Mouse (Mus musculus): Measurements from ENCODE around the gene BC017158.

BC017158 gene

GRCm38 (mm10) chr7:128307851-128308250 is 9.9 kb upstream of the BC017158 start:
- DNase-seq, result no peak

GRCm38 (mm10) chr7:128304907-128305306 is 6.9 kb upstream of the BC017158 start:
- DNase-seq, result peak; percentile 29 to 30

- DNase-seq, result no peak
Measured at GRCm38 (mm10) chr7:128304198-128304597, 6.2 kb upstream of the BC017158 start.

GRCm38 (mm10) chr7:128302151-128302550 is 4.2 kb upstream of the BC017158 start:
- no peak for DNase-seq

GRCm38 (mm10) chr7:128300952-128301351 is 3.0 kb upstream of the BC017158 start:
- DNase-seq, result no peak

GRCm38 (mm10) chr7:128298481-128299342 is 742 bp upstream of the BC017158 start:
- DNase-seq, result no peak

- no peak for DNase-seq
Measured at GRCm38 (mm10) chr7:128297291-128297616, 716 bp downstream of the BC017158 start.

- DNase-seq, result no peak
Measured at GRCm38 (mm10) chr7:128296514-128296913, 1.5 kb downstream of the BC017158 start.

GRCm38 (mm10) chr7:128294785-128295184 is 3.2 kb downstream of the BC017158 start:
- no peak for DNase-seq

- DNase-seq, result no peak
Measured at GRCm38 (mm10) chr7:128288923-128289544, 8.9 kb downstream of the BC017158 start.

- no peak for DNase-seq
Measured at GRCm38 (mm10) chr7:128285060-128285459, 12.9 kb downstream of the BC017158 start.

GRCm38 (mm10) chr7:128284047-128284446 is 13.9 kb downstream of the BC017158 start:
- DNase-seq, result no peak

- no peak for DNase-seq
Measured at GRCm38 (mm10) chr7:128282532-128283244, 15.3 kb downstream of the BC017158 start.

GRCm38 (mm10) chr7:128281765-128282164 is 16.2 kb downstream of the BC017158 start:
- no peak for DNase-seq

GRCm38 (mm10) chr7:128279750-128280149 is 18.2 kb downstream of the BC017158 start:
- DNase-seq, result no peak

- no peak for DNase-seq
Measured at GRCm38 (mm10) chr7:128276051-128276450, 21.9 kb downstream of the BC017158 start.

- peak; percentile 40 to 52 for DNase-seq
Measured at GRCm38 (mm10) chr7:128271496-128271895, 26.5 kb downstream of the BC017158 start.

GRCm38 (mm10) chr7:128270431-128270850 is 27.5 kb downstream of the BC017158 start:
- DNase-seq, result peak; percentile 59 to 62

- DNase-seq, result no peak
Measured at GRCm38 (mm10) chr7:128267813-128268212, 30.2 kb downstream of the BC017158 start.

- DNase-seq, result no peak
Measured at GRCm38 (mm10) chr7:128267391-128267790, 30.6 kb downstream of the BC017158 start.

GRCm38 (mm10) chr7:128266056-128266455 is 31.9 kb downstream of the BC017158 start:
- no peak for DNase-seq

GRCm38 (mm10) chr7:128265411-128265810 is 32.6 kb downstream of the BC017158 start, which contains the start of gene Slc5a2:
TSS of gene Slc5a2 (plus strand) at chr7:128265657.
- no peak for DNase-seq

GRCm38 (mm10) chr7:128256783-128257334 is 41.1 kb downstream of the BC017158 start:
- no peak for DNase-seq
